Mouse (Mus musculus) intestine, postnatal 0 days (tissue): Measurements from ENCODE around the gene Gm21976. TPM values are rescaled to one million over a fixed set of nuclear protein-coding genes. Genes with fewer than 3 reads are reported as not detected.
A peak's percentile ranks its signal among the peaks of the same experiment; 100 is the strongest.

Source experiments
- ATAC-seq: fragments of 200-750 bp; cut with Nextera tagmentation; 2 replicates; pipeline ENCODE4 v1.8.0; 2017; ENCODE audit warnings: mild to moderate bottlenecking, moderate TSS enrichment, moderate library complexity
- H3K27ac ChIP-seq: fragments of 300-500 bp; sonication (generic); 2 replicates; pipeline ENCODE4 v1.5.1; 2014; ENCODE audit warnings: mild to moderate bottlenecking, low read depth, low read length, moderate library complexity
- H3K27me3 ChIP-seq: fragments of 300-500 bp; sonication (generic); replicated peaks from 2 replicates; pipeline ENCODE4 v1.6.1; 2014; ENCODE audit warnings: low read length, mixed read lengths; ENCODE audit not compliant: control insufficient read depth, insufficient read depth
- H3K36me3 ChIP-seq: fragments of 300-500 bp; sonication (generic); 2 replicates; pipeline ENCODE4 v1.6.1; 2014; ENCODE audit warnings: mild to moderate bottlenecking, moderate library complexity; ENCODE audit not compliant: control insufficient read depth, insufficient read depth
- H3K4me1 ChIP-seq: fragments of 300-500 bp; sonication (generic); replicated peaks from 2 replicates; pipeline ENCODE4 v1.6.1; 2014; ENCODE audit warnings: antibody characterized with exemption, low read length, mixed read lengths; ENCODE audit not compliant: control insufficient read depth, insufficient read depth
- H3K4me2 ChIP-seq: fragments of 300-500 bp; sonication (generic); replicated peaks from 2 replicates; pipeline ENCODE4 v1.6.1; 2014; ENCODE audit warnings: low read depth, mild to moderate bottlenecking, moderate library complexity
- H3K4me3 ChIP-seq: fragments of 300-500 bp; sonication (generic); 2 replicates; pipeline ENCODE4 v1.5.1; 2014; ENCODE audit warnings: low read depth, low read length
- H3K9ac ChIP-seq: fragments of 300-500 bp; sonication (generic); 2 replicates; pipeline ENCODE4 v1.6.1; 2014; ENCODE audit warnings: mild to moderate bottlenecking, low read depth, low read length
- H3K9me3 ChIP-seq: fragments of 300-500 bp; sonication (generic); 2 replicates; pipeline ENCODE4 v1.6.1; 2016; ENCODE audit warnings: mixed run types; ENCODE audit not compliant: control insufficient read depth
- CTCF ChIP-seq: sonication (generic); IDR thresholded peaks from 2 replicates; pipeline ENCODE4 v1.5.1; 2016; ENCODE audit warnings: low read depth, mild to moderate bottlenecking, control low read depth, antibody characterized with exemption, moderate library complexity
- WGBS: fragments of 180-500 bp; shearing (Covaris S2); extraction: QIAGEN DNeasy Blood & Tissue Kit; methylation state at CpG from one replicate; pipeline ENCODE4 v1.1.7; 2014; 5-methylcytosine and 5-hydroxymethylcytosine counted together
- polyA plus RNA-seq: library from polyadenylated mRNA; unstranded; fragments of >200 nt; fragmentation: Nextera tagmentation; extraction: Ambion mirVana; gene quantifications from 2 replicates; pipeline ENCODE4 v1.2.1, GENCODE M21; 2015

Gene Gm21976
- polyA plus RNA-seq, 1 experiment from 2014 or later, result not detected

DNA sequence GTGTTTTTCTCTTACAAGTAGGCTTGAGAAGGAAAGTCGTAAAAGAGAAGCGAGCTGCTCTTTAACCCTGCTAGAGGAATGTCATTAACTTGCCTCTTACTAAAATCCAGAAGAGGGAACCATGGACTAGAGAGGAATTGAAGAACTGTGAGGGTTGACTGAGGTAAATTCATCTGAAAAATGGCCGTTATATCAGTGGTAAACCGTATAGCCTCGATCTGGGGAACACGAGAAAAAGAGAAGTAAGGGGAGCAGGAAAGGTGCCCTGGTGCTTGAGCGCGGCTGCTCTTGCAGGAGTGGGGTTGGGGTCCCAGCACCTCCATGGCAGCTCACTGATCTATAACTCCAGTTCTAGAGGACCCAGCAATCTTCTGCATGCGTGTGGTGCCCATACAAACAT lies 5.7 kb upstream of the Gm21976 start:
- Histone ChIP-seq H3K4me3 (no peak overlapping the region), H3K27me3 (no peaks in the 10 kb centered on the region), H3K4me1 (no peaks in the 10 kb centered on the region), H3K27ac (no peak overlapping the region), H3K9ac (no peak overlapping the region), H3K36me3 (peaks cover 58% of the 10 kb centered on the region), H3K4me2 (no peak overlapping the region), H3K9me3 (no peaks in the 10 kb centered on the region)
- ATAC-seq, result no peak
- no peak for TF ChIP-seq CTCF
- 91% methylated on average over 9 of the region's 9 CpGs for WGBS

DNA sequence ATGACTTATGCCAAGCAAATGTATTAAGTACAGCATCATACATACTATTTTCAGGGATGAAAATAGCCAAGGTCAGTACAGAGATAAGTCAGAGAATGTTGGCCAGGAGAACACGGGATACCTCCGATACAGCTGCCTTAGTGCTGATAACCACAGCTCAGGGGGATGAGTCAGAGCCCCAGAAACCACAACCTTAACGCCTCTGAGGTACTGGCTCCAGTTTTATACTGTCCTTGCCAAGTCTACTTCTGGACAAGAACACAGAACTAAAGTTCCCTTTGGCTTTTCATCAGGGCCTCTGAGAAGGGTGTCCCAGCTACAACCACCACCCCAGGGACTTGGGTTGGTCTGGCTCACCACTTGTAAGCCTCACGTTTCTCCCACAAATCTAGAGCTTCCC lies 4.0 kb upstream of the Gm21976 start:
- H3K4me3 ChIP-seq, result no peak overlapping the region
- peaks cover 48% of the 10 kb centered on the region for H3K36me3 ChIP-seq
- no peaks in the 10 kb centered on the region for H3K27me3 ChIP-seq
- no peak overlapping the region for H3K27ac ChIP-seq
- no peak for ATAC-seq
- H3K4me2 ChIP-seq, result no peak overlapping the region
- H3K4me1 ChIP-seq, result no peaks in the 10 kb centered on the region
- H3K9me3 ChIP-seq, result no peaks in the 10 kb centered on the region
- WGBS, result 76% methylated on average over 4 of the region's 4 CpGs
- H3K9ac ChIP-seq, result no peak overlapping the region
- TF ChIP-seq CTCF, result no peak

DNA sequence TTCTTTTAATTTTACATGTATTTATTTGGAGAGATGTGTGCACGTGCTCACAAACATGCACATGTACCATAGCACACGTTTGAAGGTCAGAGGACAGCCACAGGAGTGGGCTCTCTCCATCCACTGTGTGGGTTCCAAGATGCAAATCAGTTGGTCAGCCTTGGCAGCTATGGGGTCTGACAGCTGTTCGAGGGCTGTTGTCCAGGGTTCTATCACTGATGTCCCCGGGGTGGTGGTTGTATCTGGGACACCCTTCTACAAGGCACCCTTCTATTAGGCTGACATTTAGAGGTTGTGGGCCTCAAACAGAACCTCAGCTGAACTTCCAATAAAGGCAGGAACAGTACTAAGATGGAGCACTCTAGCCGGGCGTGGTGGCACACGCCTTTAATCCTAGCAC lies 3.4 kb upstream of the Gm21976 start:
- TF ChIP-seq CTCF, result no peak
- no peaks in the 10 kb centered on the region for H3K9me3 ChIP-seq
- WGBS, result 91% methylated on average over 7 of the region's 7 CpGs

DNA sequence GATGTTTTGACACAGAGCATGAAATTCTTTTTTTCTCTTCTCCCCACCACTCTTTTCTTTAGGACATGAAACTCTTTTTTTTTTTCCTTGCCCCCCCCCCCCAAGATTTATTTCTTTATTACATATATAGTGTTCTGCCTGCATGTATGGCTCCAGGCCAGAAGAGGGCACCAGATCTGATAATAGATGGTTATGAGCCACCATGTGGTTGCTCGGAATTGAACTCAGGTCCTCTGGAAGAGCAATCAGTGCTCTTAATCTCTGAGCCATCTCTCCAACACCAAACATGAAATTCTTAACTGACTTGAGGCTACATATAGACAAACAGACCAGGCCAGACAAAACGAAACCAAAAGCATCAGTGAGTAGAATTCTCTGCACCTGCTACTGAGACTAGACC lies 2.2 kb upstream of the Gm21976 start:
- H3K27me3 ChIP-seq, result no peaks in the 10 kb centered on the region
- H3K4me2 ChIP-seq, result no peak overlapping the region
- TF ChIP-seq CTCF, result peak; percentile 38
- H3K27ac ChIP-seq, result no peak overlapping the region
- no peaks in the 10 kb centered on the region for H3K9me3 ChIP-seq
- H3K36me3 ChIP-seq, result peaks cover 30% of the 10 kb centered on the region
- no peaks in the 10 kb centered on the region for H3K4me1 ChIP-seq
- WGBS, result 88% methylated on average over 2 of the region's 2 CpGs
- no peak overlapping the region for H3K4me3 ChIP-seq
- H3K9ac ChIP-seq, result no peak overlapping the region
- ATAC-seq, result no peak

More for the DNA sequence above, 3.4 kb upstream of the Gm21976 start:
- Histone ChIP-seq H3K27ac (no peak overlapping the region), H3K4me2 (no peak overlapping the region), H3K36me3 (peaks cover 42% of the 10 kb centered on the region), H3K9ac (no peak overlapping the region), H3K27me3 (no peaks in the 10 kb centered on the region), H3K4me1 (no peaks in the 10 kb centered on the region), H3K4me3 (no peak overlapping the region)
- no peak for ATAC-seq

DNA sequence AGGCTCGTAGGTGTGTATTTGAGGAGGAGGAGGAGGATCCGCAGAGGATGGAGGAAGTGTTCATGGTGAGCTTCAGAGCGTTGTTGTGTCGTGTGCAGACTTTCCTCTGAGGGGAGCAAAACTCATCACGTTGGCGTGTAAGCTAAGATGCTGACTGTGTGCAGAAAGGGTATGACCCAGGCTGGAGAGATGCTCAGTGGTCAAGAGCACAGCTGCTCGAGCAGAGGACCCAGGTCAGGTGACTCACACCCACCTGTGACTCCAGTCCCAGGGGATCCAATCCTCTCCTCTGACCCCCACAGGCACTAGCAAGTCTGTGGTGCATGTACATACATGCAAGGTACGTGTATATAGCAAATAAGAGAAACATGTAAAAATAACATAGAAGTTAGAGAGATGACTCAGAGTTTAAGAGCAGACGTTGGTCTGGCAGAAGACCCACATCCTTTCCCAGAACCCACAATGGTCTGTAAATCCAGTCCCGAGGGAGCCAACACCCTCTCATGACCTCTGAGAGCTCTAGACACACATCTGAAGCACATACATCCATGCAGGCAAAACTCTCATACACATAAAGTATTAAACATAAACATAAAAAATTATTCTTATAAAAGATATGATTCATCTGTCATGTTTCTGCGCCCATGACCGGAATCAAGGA lies 1.4 kb downstream of the Gm21976 start:
- no peak for ATAC-seq
- H3K4me2 ChIP-seq, result no peak overlapping the region
- H3K36me3 ChIP-seq, result 0 out of 2 replicates have a peak, but pooled peaks cover 3% of the 10 kb centered on the region
- H3K27ac ChIP-seq, result no peak overlapping the region
- H3K9ac ChIP-seq, result no peak overlapping the region
- no peak overlapping the region for H3K4me3 ChIP-seq
- H3K27me3 ChIP-seq, result no peaks in the 10 kb centered on the region
- no peaks in the 10 kb centered on the region for H3K9me3 ChIP-seq
- no peak for TF ChIP-seq CTCF
- WGBS, result 71% methylated on average over 12 of the region's 12 CpGs
- H3K4me1 ChIP-seq, result no peaks in the 10 kb centered on the region

DNA sequence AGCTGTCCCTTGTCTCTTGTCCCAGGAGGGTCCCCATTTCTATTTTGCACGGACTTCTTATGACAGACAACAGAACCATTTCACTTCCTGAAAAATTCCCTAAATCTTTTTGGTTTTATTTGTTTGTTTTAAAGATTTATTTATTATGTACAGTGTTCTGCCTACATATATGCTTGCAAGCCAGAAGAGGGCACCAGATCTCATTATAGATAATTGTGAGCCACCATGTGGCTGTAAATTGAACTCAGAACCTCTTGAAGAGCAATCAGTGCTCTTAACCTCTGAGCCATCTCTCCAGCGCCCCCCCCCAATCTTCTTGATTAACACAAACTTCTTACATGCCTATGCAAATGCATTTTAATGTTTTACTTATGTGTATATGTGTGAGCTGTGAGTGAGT lies 11.0 kb downstream of the Gm21976 start:
- H3K27me3 ChIP-seq, result no peaks in the 10 kb centered on the region
- TF ChIP-seq CTCF, result peak; percentile 34
- no peak for ATAC-seq
- H3K4me3 ChIP-seq, result no peak overlapping the region
- no peak overlapping the region for H3K4me2 ChIP-seq
- H3K27ac ChIP-seq, result no peak overlapping the region
- no peaks in the 10 kb centered on the region for H3K4me1 ChIP-seq
- no peaks in the 10 kb centered on the region for H3K36me3 ChIP-seq
- H3K9ac ChIP-seq, result no peak overlapping the region
- WGBS, result 54% methylated on average over 2 of the region's 2 CpGs
- H3K9me3 ChIP-seq, result no peaks in the 10 kb centered on the region
